Mouse (Mus musculus): ENCODE measurements at regions not wholly inside any gene's neighbourhood (a gene's known extent, or its start where the extent isn't known, plus 50 kb on each side); places are given as distances from the start of the nearest gene placed in this dataset.

DNA sequence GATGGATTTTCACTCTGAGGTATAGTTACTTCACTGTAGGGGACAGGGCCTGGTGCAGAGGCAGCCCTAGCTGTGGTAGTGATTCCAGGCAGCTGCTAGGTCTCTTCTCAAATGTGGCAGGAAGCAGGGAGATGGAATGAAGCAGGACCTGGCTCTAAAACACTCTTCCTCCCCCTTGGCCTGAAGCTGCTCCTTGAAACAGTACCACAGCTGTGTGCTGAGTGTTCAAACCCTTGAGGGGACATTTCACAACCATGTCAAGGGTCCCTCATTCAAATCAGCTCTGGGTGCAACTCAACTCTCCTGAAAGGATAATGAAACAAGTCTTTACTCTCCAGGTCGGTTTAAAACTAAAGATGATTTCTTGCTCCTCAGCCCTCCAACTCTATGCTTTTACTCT is 317.6 kb downstream of the Irs2 start:
- no peak for TF ChIP-seq GATA1 (IDR thresholded peaks at IDR 0.05; ENCODE audit: low read length)
- no peak for TF ChIP-seq TAL1 (IDR thresholded peaks at IDR 0.05; ENCODE audit: low read length)
